Mouse (Mus musculus) ES-Bruce4 (cell line): ENCODE results near the gene Gar1. TPM values are rescaled to one million over a fixed set of nuclear protein-coding genes. Genes with fewer than 3 reads are reported as not detected.

Experiments used
- H3K27ac ChIP-seq: 2 replicates; pipeline ENCODE4 v1.5.1; 2012; ENCODE audit warnings: low read length, inconsistent platforms; ENCODE audit not compliant: insufficient read depth
- H3K27me3 ChIP-seq: 2 replicates; pipeline ENCODE4 v1.6.1; 2012; ENCODE audit warnings: mild to moderate bottlenecking, low read length, inconsistent platforms; ENCODE audit not compliant: control insufficient read depth, poor library complexity, insufficient read depth, severe bottlenecking
- H3K36me3 ChIP-seq: 2 replicates; pipeline ENCODE4 v1.6.1; 2012; ENCODE audit warnings: inconsistent platforms, mild to moderate bottlenecking, low read length, moderate library complexity; ENCODE audit not compliant: control insufficient read depth, poor library complexity, insufficient read depth, severe bottlenecking
- H3K4me1 ChIP-seq: one replicate; pipeline ENCODE4 v1.8.1; 2011; ENCODE audit warnings: low read length; ENCODE audit not compliant: control insufficient read depth, insufficient read depth
- H3K4me3 ChIP-seq: 2 replicates; pipeline ENCODE4 v1.5.1; 2011; ENCODE audit warnings: low read depth, mild to moderate bottlenecking, low read length
- H3K9ac ChIP-seq: 2 replicates; pipeline ENCODE4 v1.6.1; 2012; ENCODE audit warnings: low read depth, mild to moderate bottlenecking, inconsistent platforms; ENCODE audit not compliant: poor library complexity, severe bottlenecking
- H3K9me3 ChIP-seq: replicated peaks from 2 replicates; pipeline ENCODE4 v1.6.1; 2012; ENCODE audit warnings: mild to moderate bottlenecking, low read length, inconsistent platforms; ENCODE audit not compliant: control insufficient read depth, poor library complexity, insufficient read depth, severe bottlenecking
- CTCF ChIP-seq: IDR thresholded peaks from one replicate; pipeline ENCODE4 v1.8.1; 2011; ENCODE audit warnings: low read depth, low read length
- EP300 ChIP-seq: IDR thresholded peaks from 2 replicates; pipeline ENCODE4 v1.6.1; 2011; ENCODE audit warnings: low read depth, low read length; ENCODE audit not compliant: insufficient read depth
- POLR2A ChIP-seq: IDR thresholded peaks from one replicate; pipeline ENCODE4 v1.8.1; 2011; ENCODE audit warnings: low read length; ENCODE audit not compliant: insufficient read depth
- polyA plus RNA-seq: library from polyadenylated mRNA; stranded (reverse); fragments of >200 nt; gene quantifications from 2 replicates; pipeline ENCODE4 v1.2.4, GENCODE M21; 2011; ENCODE audit warnings: low read depth; ENCODE audit not compliant: missing spikeins, insufficient read depth, insufficient read length

The Gar1 gene
- polyA plus RNA-seq = 201 and 210 TPM in 2 replicates

DNA sequence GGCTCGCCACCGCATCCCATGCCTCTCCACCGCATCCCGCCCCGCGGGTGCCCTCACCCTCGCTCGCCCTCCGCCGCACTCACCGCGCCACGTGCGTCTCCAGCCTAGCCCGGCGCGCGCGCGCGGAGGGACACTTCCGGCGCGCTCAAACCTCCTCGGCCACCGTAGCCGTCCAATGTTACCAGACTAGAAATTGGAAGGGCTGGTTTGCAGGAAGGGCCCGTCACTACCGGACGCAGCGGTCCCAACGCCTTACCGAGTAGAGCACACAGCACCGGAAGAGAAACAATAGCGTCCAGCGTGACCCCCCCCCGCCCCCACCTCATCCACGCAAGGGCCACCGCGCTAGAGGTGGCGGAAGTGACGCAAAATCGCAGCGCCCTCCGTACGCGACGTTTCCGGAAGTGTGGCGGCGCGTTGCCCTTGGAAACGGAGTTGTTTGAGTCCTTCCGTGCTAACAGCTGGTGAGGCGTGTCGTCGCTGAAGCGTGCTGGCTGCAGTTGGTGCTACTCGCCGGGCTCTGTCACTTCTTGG is at the start of gene Gar1:
Gene Gar1, minus strand, starts transcription at position 362 of the 534 bp plus-strand sequence.
- Histone ChIP-seq H3K27ac (no peak within 1 kb of the TSS), H3K27me3 (no peaks in the 10 kb centered on the region), H3K36me3 (peaks cover 26% of the 10 kb centered on the region), H3K4me1 (no peaks in the 10 kb centered on the region), H3K9me3 (no peaks in the 10 kb centered on the region), H3K4me3 (peak within 1 kb of the TSS; percentile 78), H3K9ac (peak within 1 kb of the TSS; percentile 93)
- TF ChIP-seq CTCF (no peak), EP300 (0 out of 2 replicates have a peak, but pooled peaks have one; percentile 28)

- 0 out of 2 replicates have a peak, but pooled peaks cover 2% of the 10 kb centered on the region for H3K9me3 ChIP-seq
- H3K4me3 ChIP-seq = no peak overlapping the region
- H3K9ac ChIP-seq = no peak overlapping the region
- H3K4me1 ChIP-seq = no peaks in the 10 kb centered on the region
- H3K36me3 ChIP-seq = no peaks in the 10 kb centered on the region
- no peaks in the 10 kb centered on the region for H3K27me3 ChIP-seq
- H3K27ac ChIP-seq = no peak overlapping the region
- no peak for TF ChIP-seq POLR2A
- no peak for TF ChIP-seq EP300
- no peak for TF ChIP-seq CTCF
These were observed 48.7 kb upstream of the Gar1 start for GRCm38 (mm10) chr3:129879913-129880312.

DNA sequence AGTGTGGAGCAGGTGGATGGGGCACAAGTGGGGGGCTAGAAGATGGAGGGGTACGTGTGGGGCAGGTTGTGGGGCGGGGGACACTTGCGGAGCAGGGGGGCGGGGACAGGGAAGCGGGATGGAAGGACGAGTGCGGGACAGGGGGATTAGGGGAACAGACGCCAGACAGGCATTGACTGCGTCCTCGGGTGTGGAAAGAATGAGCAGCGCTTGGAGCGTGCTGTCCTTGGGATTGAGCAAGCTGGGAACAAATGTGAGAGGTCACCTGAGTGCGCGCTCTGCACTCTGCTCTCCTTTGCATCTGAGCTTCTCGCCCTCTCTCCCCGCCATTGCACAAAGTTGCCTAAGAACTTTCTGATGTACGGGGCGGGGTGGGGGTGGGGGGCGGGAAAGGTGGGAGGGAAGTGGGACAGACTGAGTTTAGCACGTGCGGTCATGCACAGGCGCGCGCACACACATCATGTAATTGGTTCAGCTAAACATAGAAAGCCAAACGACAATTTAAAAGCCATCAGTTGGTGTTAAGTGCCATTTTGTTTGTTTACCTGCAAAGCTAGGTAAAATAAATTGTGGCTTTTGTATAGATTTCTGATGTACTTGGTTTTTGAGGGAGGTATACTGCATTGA is 48.0 kb upstream of the Gar1 start:
- no peaks in the 10 kb centered on the region for H3K27me3 ChIP-seq
- no peak for TF ChIP-seq CTCF
- no peak for TF ChIP-seq POLR2A
- TF ChIP-seq EP300 = no peak
- peak overlapping the region; percentile 95 for H3K4me3 ChIP-seq
- peak overlapping the region; percentile 84 for H3K9ac ChIP-seq
- 0 out of 2 replicates have a peak, but pooled peaks cover 2% of the 10 kb centered on the region for H3K9me3 ChIP-seq
- H3K36me3 ChIP-seq = no peaks in the 10 kb centered on the region
- no peaks in the 10 kb centered on the region for H3K4me1 ChIP-seq
- no peak overlapping the region for H3K27ac ChIP-seq

- Histone ChIP-seq H3K4me1 (no peaks in the 10 kb centered on the region), H3K9me3 (0 out of 2 replicates have a peak, but pooled peaks cover 2% of the 10 kb centered on the region), H3K27me3 (no peaks in the 10 kb centered on the region), H3K9ac (peak within 1 kb of the TSS; percentile 84), H3K27ac (no peak within 1 kb of the TSS), H3K36me3 (no peaks in the 10 kb centered on the region), H3K4me3 (peak within 1 kb of the TSS; percentile 95)
- TF ChIP-seq EP300 (no peak), CTCF (no peak), POLR2A (no peak)
These were observed 47.3 kb upstream of the Gar1 start, which contains the start of gene Pla2g12a for GRCm38 (mm10) chr3:129878405-129879021. TSS of gene Pla2g12a (plus strand) at chr3:129878606.

GRCm38 (mm10) chr3:129877327-129877726 is 46.1 kb upstream of the Gar1 start:
- Histone ChIP-seq H3K4me3 (no peak overlapping the region), H3K4me1 (no peaks in the 10 kb centered on the region), H3K9me3 (0 out of 2 replicates have a peak, but pooled peaks cover 2% of the 10 kb centered on the region), H3K9ac (no peak overlapping the region), H3K27me3 (no peaks in the 10 kb centered on the region), H3K27ac (no peak overlapping the region), H3K36me3 (no peaks in the 10 kb centered on the region)
- TF ChIP-seq CTCF = no peak
- TF ChIP-seq EP300 = no peak
- no peak for TF ChIP-seq POLR2A

GRCm38 (mm10) chr3:129863698-129864097 is 32.5 kb upstream of the Gar1 start:
- Histone ChIP-seq H3K9me3 (no peaks in the 10 kb centered on the region), H3K27ac (no peak overlapping the region), H3K36me3 (no peaks in the 10 kb centered on the region), H3K4me1 (no peaks in the 10 kb centered on the region), H3K9ac (no peak overlapping the region), H3K27me3 (no peaks in the 10 kb centered on the region), H3K4me3 (no peak overlapping the region)
- no peak for TF ChIP-seq POLR2A
- peak; percentile 98 for TF ChIP-seq CTCF
